Mouse (Mus musculus): ENCODE measurements at regions not wholly inside any gene's neighbourhood (a gene's known extent, or its start where the extent isn't known, plus 50 kb on each side); places are given as distances from the start of the nearest gene placed in this dataset.

DNA sequence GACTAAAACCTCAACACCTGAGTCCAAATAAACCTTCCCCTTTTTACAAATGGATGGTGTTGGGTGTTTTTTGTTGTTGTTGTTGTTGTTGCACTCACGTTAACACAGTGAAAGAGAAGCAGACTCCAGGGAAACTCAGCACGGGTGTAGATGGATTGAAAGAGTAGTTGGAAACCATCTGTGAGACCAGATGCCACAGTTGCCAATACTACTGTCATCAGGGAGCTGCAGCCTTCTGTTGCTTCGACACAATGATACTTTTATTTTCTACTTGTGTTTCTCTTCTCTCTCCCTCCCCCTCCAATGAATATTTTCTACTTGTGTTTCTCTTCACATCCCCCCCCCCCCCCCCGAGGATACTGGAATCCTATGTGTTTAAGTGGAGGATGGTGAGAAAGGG lies 382.7 kb downstream of the Fam84a start:
- Histone ChIP-seq H3K9me3 (ENCODE audit: control insufficient read depth, low read length) (no peaks in the 10 kb centered on the region), H3K36me3 (ENCODE audit: control insufficient read depth, insufficient read depth, low read length) (no peaks in the 10 kb centered on the region), H3K27ac (replicated peaks) (no peak overlapping the region), H3K4me1 (replicated peaks; ENCODE audit: control insufficient read depth, insufficient read depth) (no peaks in the 10 kb centered on the region), H3K27me3 (ENCODE audit: control insufficient read depth, insufficient read depth, low read length) (no peaks in the 10 kb centered on the region), H3K4me2 (replicated peaks; ENCODE audit: low read depth) (no peak overlapping the region), H3K9ac (ENCODE audit: low read length) (no peak overlapping the region), H3K4me3 (ENCODE audit: low read depth, low read length) (no peak overlapping the region)
- TF ChIP-seq CTCF (IDR thresholded peaks at IDR 0.05; ENCODE audit: low read depth) (no peak), EP300 (optimal IDR thresholded peaks at IDR 0.05) (no peak)
- DNase-seq (ENCODE audit: low spot score) (no peak), ATAC-seq (ENCODE audit: low FRiP score, low TSS enrichment) (no peak)
- WGBS, result 86% methylated on average over 4 of the region's 4 CpGs

DNA sequence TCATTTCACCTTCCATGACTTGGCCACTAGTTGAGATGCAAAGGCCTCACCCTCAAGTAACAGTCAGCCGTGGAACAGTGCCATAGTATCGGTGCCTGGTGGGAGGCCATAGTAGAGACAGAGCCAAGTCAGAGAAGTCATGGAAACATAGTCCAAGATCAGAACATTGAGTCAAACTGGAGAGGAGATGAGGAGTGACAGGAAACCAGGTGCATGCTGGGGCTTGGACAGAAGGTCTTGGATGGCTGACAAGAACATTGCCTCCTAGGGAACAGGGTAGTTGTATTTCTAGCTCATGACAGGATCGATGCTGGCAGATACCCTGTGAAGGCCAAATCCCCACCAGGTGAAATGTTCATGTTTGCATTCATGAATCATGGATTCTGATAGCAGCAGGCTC lies 385.4 kb downstream of the Fam84a start:
- H3K4me2 ChIP-seq (replicated peaks; ENCODE audit: low read depth), result no peak overlapping the region
- no peak overlapping the region for H3K4me3 ChIP-seq (ENCODE audit: low read depth, low read length)
- H3K4me1 ChIP-seq (replicated peaks; ENCODE audit: control insufficient read depth, insufficient read depth), result no peaks in the 10 kb centered on the region
- ATAC-seq (ENCODE audit: low FRiP score, low TSS enrichment) (no peak), DNase-seq (ENCODE audit: low spot score) (no peak)
- TF ChIP-seq CTCF (IDR thresholded peaks at IDR 0.05; ENCODE audit: low read depth) (no peak), EP300 (optimal IDR thresholded peaks at IDR 0.05) (no peak)
- H3K36me3 ChIP-seq (ENCODE audit: control insufficient read depth, insufficient read depth, low read length), result no peaks in the 10 kb centered on the region
- H3K9ac ChIP-seq (ENCODE audit: low read length), result no peak overlapping the region
- H3K27me3 ChIP-seq (ENCODE audit: control insufficient read depth, insufficient read depth, low read length), result no peaks in the 10 kb centered on the region
- no peak overlapping the region for H3K27ac ChIP-seq (replicated peaks)
- 88% methylated on average over 3 of the region's 3 CpGs for WGBS
- no peaks in the 10 kb centered on the region for H3K9me3 ChIP-seq (ENCODE audit: control insufficient read depth, low read length)

DNA sequence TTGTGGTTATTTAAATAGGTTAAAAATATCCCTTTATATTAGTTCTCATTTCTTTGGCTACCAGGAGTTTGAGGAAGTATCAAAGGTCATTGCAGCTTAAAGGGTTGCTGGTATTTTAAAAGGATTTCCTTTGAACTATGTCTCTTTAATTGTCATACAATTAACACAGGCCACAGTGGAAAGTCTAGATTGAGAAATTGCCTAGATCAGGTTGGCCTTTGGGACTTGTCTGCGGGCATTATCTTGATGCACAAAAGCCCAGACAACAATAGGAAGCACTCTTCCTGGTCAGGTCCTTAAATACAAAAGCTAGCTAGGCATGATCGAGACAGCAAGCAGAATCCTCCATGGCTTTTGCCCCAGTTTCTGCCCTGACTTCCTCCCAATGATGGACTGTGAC lies 398.0 kb downstream of the Fam84a start:
- WGBS, result 86% methylated on average over 2 of the region's 2 CpGs
- H3K27me3 ChIP-seq (ENCODE audit: control insufficient read depth, insufficient read depth, low read length), result no peaks in the 10 kb centered on the region
- H3K4me3 ChIP-seq (ENCODE audit: low read depth, low read length), result no peak overlapping the region
- DNase-seq (ENCODE audit: low spot score), result no peak
- no peak overlapping the region for H3K27ac ChIP-seq (replicated peaks)
- no peak overlapping the region for H3K4me2 ChIP-seq (replicated peaks; ENCODE audit: low read depth)
- no peaks in the 10 kb centered on the region for H3K9me3 ChIP-seq (ENCODE audit: control insufficient read depth, low read length)
- H3K4me1 ChIP-seq (replicated peaks; ENCODE audit: control insufficient read depth, insufficient read depth), result no peaks in the 10 kb centered on the region
- no peak for ATAC-seq (ENCODE audit: low FRiP score, low TSS enrichment)
- H3K9ac ChIP-seq (ENCODE audit: low read length), result no peak overlapping the region
- TF ChIP-seq CTCF (IDR thresholded peaks at IDR 0.05; ENCODE audit: low read depth) (no peak), EP300 (optimal IDR thresholded peaks at IDR 0.05) (no peak)
- no peaks in the 10 kb centered on the region for H3K36me3 ChIP-seq (ENCODE audit: control insufficient read depth, insufficient read depth, low read length)

DNA sequence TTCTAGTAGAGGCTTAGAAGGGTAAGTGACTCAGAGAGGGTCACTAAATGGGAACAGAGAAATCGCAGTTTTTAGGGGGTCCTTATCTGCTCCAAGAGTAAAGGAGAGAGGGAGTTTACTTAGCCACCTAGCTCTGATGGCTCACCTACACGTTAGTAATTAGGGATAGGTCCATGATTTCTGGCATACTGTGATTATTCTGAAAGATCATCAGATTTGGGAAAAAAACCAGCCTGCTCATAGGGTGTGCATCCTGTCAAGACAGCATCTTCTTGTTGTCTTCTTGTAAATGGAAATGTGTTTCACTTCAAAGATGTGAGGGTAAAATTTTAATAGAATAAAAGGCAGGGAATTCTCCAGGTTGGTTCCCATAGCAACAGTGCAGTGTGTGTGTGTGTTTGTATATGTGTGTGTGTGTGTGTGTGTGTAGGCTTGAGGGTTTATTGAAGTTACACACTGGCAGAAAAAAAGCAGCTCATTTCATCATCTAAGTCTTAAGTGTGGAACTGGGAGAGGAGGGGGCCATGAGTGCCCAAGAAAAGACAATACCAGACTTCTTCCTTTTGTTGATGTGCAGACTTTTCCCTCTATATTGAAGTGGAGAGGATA lies 407.4 kb downstream of the Fam84a start:
- no peak for ATAC-seq (ENCODE audit: low FRiP score, low TSS enrichment)
- Histone ChIP-seq H3K4me2 (replicated peaks; ENCODE audit: low read depth) (no peak overlapping the region), H3K27ac (replicated peaks) (no peak overlapping the region), H3K4me3 (ENCODE audit: low read depth, low read length) (no peak overlapping the region), H3K4me1 (replicated peaks; ENCODE audit: control insufficient read depth, insufficient read depth) (no peaks in the 10 kb centered on the region), H3K27me3 (ENCODE audit: control insufficient read depth, insufficient read depth, low read length) (no peaks in the 10 kb centered on the region), H3K9ac (ENCODE audit: low read length) (no peak overlapping the region), H3K9me3 (ENCODE audit: control insufficient read depth, low read length) (no peaks in the 10 kb centered on the region), H3K36me3 (ENCODE audit: control insufficient read depth, insufficient read depth, low read length) (no peaks in the 10 kb centered on the region)
- 48% methylated on average over 2 of the region's 2 CpGs for WGBS
- TF ChIP-seq EP300 (optimal IDR thresholded peaks at IDR 0.05) (no peak), CTCF (IDR thresholded peaks at IDR 0.05; ENCODE audit: low read depth) (no peak)
- DNase-seq (ENCODE audit: low spot score), result no peak

DNA sequence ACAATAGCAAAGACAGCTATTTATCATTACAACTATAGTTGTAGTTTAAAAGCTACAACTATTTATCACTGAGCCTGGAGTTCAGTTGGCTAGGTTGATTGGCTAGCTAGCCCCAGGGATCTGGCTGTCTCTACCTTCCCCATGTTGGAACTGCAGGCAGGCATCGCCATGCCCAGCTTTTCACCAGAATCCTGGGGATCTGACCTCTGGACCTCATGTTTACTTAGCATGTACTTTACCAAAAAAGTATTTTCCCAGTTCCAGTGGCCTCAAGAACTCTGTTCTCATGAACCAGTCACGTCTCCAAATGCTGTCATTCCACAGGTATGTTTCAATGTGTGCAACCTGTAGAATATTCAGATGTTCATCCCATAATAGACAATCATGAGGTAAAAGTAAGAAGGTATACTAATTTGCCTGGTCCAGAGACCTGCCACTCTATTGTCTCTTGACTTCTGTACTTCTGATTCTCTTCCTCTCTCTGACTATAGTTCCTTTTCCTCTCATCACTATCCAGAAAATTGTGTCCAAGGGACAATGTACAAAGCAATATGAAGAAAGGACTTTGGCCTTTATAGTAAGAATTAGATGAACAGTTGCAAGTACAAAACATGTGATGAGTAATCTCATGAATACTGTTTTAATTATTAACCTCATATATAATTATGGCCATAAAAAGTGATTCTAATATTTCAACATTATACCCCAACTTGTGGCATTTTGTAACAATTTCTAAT lies 421.8 kb downstream of the Fam84a start:
- Histone ChIP-seq H3K4me2 (replicated peaks; ENCODE audit: low read depth) (no peak overlapping the region), H3K9ac (ENCODE audit: low read length) (no peak overlapping the region), H3K27me3 (ENCODE audit: control insufficient read depth, insufficient read depth, low read length) (no peaks in the 10 kb centered on the region), H3K4me3 (ENCODE audit: low read depth, low read length) (no peak overlapping the region), H3K4me1 (replicated peaks; ENCODE audit: control insufficient read depth, insufficient read depth) (no peaks in the 10 kb centered on the region), H3K36me3 (ENCODE audit: control insufficient read depth, insufficient read depth, low read length) (no peaks in the 10 kb centered on the region), H3K27ac (replicated peaks) (no peak overlapping the region), H3K9me3 (ENCODE audit: control insufficient read depth, low read length) (no peaks in the 10 kb centered on the region)
- DNase-seq (ENCODE audit: low spot score) (no peak), ATAC-seq (ENCODE audit: low FRiP score, low TSS enrichment) (no peak)
- TF ChIP-seq EP300 (optimal IDR thresholded peaks at IDR 0.05) (no peak), CTCF (IDR thresholded peaks at IDR 0.05; ENCODE audit: low read depth) (no peak)
- WGBS, result 47% methylated on average over 2 of the region's 2 CpGs

DNA sequence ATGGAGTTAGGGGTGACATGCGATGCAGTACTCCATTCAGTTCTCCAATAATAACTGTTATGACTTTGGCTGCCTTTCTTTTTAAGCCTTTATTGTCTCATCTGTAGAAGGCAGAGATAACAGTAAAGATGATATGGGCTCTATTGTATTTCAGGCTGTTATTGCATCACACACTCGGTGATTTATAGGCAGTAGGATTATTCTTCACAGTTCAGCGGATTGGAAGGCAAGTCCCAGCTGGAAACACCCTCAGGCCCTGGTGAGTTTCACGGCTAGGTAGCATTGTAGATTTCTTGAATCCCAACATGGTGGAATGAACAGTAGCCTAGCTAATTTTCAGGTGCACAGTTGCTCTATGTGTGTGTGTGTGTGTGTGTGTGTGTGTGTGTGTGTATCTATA lies 422.9 kb downstream of the Fam84a start:
- no peaks in the 10 kb centered on the region for H3K36me3 ChIP-seq (ENCODE audit: control insufficient read depth, insufficient read depth, low read length)
- no peak overlapping the region for H3K4me2 ChIP-seq (replicated peaks; ENCODE audit: low read depth)
- WGBS, result 73% methylated on average over 4 of the region's 4 CpGs
- ATAC-seq (ENCODE audit: low FRiP score, low TSS enrichment), result no peak
- H3K9ac ChIP-seq (ENCODE audit: low read length), result no peak overlapping the region
- H3K4me1 ChIP-seq (replicated peaks; ENCODE audit: control insufficient read depth, insufficient read depth), result no peaks in the 10 kb centered on the region
- H3K4me3 ChIP-seq (ENCODE audit: low read depth, low read length), result no peak overlapping the region
- no peak for DNase-seq (ENCODE audit: low spot score)
- no peaks in the 10 kb centered on the region for H3K9me3 ChIP-seq (ENCODE audit: control insufficient read depth, low read length)
- no peak overlapping the region for H3K27ac ChIP-seq (replicated peaks)
- no peaks in the 10 kb centered on the region for H3K27me3 ChIP-seq (ENCODE audit: control insufficient read depth, insufficient read depth, low read length)
- TF ChIP-seq EP300 (optimal IDR thresholded peaks at IDR 0.05) (no peak), CTCF (IDR thresholded peaks at IDR 0.05; ENCODE audit: low read depth) (no peak)
